Mouse (Mus musculus): ENCODE measurements around the gene Fggy.

GRCm38 (mm10) chr4:95771945-95772344, 214.6 kb downstream of the Fggy start:
- TF ChIP-seq CTCF (IDR thresholded peaks at IDR 0.05; ENCODE audit: low read depth) (no peak), EP300 (IDR thresholded peaks at IDR 0.05; ENCODE audit: low read depth) (no peak)
